Mouse (Mus musculus): Measurements from ENCODE around the gene Ripply3.

Ripply3 gene

DNA sequence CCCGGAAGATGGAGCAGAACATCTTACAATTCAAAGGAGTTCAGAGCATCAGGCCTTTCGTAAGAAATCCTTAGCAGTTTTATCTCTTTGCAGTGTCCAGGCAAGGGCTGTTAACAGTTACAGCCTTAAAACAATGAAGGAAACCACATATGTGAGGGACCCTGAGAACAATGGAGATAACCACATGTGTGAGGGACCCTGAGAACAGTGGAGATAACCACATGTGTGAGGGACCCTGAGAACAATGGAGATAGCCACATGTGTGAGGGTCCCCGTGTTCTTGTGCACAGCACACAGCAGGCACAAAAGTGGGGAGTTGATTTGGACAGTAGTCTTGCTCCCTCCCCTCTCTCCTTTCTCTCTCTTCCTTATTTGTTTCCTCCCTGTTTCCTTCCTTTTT is 29.9 kb downstream of the Ripply3 start:
- DNase-seq (ENCODE audit: low read depth, low spot score): no peak

DNA sequence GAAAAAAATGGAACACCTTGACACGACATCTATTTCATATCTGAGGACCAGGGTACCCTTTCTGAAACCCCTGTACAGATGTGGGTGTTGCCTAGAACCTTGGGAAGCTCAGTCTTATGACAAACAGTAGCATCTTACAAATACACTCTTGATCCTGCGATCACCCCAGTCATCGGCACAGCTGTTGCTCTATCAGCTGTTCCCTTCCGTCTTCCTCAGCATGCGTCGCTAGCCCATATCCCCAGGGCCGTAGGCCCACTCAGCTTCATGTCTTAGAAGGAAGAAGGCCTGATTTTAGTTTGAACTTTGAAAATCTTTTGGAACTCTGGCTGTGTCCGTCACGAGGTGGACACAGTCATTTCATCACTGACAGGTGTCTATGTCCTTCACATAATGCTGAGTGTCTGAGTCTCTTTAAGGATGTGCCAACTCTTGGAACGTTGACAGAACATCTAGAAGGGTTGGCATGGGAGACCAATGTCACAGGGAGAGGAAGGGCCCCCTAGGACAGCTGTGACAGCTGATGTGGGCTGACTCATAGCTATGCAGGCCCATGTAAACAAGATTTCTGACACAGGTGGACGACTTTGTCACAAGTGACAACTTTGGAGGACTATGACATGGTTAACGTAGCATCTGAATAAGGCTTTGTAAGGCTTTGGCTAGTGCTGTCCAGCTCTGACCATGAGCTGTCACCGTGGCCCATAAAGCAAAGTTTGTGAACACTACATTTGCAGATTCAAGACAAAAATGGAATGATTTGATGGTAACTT is 32.5 kb downstream of the Ripply3 start:
- no peak for DNase-seq (ENCODE audit: low read depth, low spot score)

DNA sequence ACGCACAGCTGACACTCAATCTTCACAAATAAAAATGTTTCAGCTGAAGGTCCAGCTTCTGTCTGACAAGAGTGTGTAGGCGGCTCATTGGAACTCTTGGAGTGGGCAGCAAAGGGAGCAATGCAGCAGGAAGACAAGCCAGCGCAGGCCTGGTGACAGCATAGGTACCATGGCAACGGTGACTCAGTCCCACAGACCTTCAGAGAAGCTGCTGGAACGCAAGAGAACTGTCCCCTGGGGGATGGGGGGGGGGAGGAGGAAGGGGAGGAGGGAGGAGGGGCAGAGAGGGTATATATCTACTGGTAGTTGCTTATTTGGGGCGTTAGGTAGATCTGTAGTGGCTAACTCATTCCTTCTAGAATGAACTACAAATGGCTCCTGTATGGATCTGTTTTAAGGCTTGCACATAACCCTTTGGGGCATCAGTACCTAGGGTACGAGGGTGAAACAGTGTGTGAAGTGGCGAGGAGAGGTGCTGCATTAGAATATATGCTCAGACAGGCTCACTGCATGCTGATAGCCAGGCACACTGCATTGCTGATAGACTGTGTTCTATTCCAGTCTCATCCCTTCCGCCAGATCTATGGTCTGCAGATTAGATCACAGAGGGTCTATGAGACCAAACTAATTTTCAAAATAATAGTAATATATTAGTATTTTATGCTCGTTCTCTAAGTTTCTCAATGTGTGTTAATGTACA is 34.1 kb downstream of the Ripply3 start:
- DNase-seq (ENCODE audit: low read depth, low spot score): no peak

DNA sequence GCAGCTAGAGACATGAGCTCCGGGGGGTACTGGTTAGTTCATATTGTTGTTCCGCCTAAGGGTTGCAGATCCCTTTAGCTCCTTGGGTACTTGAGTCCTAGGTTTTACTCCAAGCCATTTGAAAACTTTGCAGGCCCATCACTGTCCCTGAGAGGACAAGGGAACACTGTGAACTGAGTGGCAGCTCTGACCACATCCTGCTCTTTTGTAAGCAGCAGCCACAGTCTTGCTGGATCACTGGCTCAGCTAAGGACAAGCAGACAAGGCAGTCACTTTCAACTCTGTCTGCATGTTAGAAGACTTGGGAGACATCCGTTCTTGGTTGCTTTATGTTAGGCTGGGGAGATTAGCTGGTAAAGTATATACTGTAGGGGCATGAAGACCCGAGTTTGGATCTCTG is 35.6 kb downstream of the Ripply3 start:
- DNase-seq (ENCODE audit: low read depth, low spot score): no peak

DNA sequence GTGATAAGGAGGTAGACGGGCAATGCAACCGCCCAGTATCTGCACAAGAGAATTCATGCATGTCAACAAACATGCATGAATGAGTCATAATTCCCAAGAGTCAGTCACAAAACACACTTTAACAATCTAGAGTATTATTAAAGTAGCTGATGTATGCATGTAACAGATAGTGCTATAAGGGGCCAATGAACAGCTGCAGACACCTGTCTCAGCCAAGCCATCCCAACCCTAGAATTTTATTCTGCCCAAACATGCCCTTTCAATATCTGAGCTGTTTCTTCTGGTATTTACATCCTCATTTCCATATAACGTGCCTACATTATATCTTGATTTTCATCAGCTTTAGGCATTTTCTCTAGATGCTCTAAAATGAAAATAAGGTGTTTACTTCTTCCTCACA is 37.2 kb downstream of the Ripply3 start:
- DNase-seq (ENCODE audit: low read depth, low spot score): no peak

DNA sequence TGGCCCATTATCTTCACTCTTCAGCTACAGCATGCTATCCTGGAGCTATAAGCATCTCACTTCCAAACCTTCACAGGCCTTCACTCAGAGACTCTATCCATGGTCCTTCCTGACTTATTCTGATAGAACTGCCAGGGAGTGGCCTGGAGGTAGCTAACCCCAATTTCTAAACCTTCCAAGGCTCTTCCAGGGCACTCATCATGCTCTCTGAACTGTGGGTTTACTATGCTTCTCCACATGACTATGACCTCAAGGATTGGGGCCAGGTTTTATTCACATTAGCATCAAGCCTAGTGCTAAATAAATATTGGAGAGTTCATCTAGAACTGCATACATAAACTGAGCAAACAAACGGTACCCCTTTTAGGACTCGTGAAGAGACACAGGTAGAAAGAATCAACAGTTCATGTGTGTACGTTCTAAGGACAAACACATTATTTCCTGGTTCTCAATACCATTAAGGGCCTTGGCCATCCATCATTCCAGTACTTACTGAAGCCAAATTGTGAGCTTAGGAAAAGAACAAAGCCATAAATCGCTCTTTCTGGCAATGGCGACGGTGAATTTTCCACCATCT is 41.5 kb downstream of the Ripply3 start:
- DNase-seq (ENCODE audit: low read depth, low spot score): no peak

DNA sequence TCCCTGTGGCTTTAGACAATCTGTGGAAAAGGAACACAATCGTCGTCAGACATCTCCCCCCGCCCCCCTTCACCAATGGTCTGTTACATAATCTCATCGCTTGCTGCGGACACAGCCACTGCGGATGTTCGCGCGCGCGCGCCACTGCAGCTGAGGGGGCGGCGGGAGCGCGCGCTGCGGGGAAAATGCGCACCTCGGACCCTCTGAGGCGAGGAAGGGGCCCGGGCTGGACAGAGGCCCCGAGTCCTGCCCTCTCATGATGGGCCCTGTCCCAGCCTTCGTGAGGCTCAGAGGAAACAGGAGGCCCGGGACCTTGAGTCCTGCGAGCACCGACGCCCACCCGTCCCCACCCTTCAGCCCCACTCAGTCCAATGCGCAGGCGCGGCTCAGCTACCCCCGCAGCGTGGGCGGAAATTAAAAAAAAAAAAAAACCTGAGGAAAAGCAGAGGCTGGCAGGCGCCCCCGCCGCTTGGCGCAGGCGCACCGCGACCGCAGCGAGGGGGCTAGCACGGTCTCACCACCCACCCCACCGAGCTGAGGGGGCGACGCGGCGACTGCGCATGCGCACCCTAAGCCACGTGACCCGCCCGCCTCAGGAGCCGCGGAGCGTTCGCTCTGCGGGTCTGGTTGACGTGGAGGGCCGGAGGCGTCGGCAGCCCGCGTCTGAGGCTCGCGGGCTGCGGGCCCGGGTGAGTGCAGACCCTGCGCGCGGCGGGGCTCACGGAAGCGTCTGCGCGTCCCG is 42.1 kb downstream of the Ripply3 start, which contains the start of gene Ttc3:
Ttc3 (plus strand) TSS at position 446 of the 742 bp plus-strand sequence.
- peak; percentile 87 for DNase-seq (ENCODE audit: low read depth, low spot score)

DNA sequence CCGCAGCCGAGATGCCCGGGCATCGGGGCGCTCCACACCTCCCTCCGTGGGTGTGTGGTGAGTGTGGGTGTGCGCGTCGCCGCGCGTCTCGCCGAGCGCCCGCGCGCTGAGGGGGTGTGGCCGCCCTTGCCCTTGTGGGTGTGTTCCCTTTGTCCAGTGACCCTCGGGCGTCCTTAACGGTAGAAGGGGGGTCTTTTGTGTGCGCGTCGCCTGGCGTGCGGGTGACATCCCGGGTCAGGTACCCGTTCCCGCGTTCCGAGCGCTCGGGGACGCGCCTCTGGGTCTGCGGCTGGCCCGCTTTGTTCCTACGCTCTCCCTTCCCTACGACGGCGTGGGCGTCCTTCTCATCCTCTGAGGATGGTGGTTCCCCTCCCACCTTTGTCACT is 42.7 kb downstream of the Ripply3 start:
- peak; percentile 60 for DNase-seq (ENCODE audit: low read depth, low spot score)

DNA sequence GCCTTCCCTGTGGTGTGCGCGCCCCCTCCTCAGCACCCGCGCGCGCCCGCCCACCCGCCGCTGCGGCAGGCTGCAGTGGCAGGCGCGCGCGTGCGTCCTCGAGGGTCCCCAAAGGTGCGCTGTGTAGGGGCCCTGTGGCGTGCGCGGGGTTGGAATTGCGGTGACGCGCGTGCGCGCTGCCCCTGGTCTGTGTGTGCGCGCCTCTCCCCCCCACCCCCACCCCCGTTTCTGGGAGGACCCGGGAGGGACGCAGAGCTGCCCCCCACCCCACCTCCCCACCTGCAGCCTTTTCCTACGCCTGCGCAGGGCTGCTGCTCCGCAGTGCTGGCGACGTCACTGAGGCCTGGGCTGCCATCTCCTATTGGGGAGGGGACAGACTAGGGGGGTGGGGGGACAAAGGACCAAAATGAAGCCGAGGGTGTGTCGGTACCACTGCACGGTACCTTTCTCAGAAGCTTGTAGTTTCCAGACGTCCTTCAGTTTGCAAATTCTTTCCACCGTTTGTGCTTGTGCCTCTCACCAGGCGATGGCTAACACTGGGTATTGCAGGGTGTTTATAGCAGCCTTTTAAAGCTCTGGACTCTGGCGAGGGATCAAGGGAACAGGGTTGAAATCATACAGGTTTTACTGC is 43.2 kb downstream of the Ripply3 start, which contains the start of gene Pigp:
Pigp (minus strand) TSS at position 542 of the 631 bp plus-strand sequence.
- DNase-seq (ENCODE audit: low read depth, low spot score): peak; percentile 62

DNA sequence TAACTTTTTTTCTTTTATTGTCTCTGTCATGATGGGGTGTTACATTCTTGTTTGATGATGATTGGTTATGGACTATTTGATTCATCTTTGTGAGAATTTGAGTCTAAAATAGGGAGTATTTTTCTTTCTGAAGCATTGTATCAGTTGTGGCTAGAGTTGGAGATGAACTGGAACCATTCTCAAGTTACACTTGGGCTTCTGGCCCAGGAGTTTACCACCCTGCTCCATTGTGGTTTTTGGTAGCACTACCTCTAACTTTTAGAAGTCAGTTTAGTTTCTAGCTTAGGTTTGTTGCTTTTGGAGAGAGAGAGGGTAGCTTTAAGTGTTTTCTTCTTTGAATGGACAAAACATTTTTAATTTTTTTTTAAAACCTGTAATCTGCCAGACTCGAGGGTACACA is 51.2 kb downstream of the Ripply3 start:
- DNase-seq (ENCODE audit: low read depth, low spot score): no peak

DNA sequence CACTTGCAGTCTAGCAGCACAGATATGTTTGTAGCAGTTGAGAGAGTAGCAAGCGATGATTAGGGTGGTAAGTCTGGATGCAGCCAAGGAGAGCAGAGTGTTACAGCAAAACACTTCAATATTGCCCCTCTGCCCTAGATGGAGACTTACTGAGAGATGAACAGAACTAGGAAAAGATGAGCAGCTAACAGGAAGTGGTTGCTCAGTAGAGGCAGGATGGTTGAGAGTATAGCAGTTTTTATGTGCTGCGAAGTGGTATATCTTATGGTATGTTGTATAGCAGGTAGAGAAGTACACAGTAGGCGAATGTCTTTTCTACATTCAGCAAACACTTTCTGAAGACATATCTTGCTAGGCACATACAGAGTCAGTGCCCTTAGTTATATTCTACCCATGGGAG is 55.1 kb downstream of the Ripply3 start:
- DNase-seq (ENCODE audit: low read depth, low spot score): no peak

All from WW6 (cell line).